Mouse (Mus musculus) granulocyte monocyte progenitor cell, adult 5-6 weeks (primary cell): ENCODE data around the gene Adcy6. TPM values are rescaled to one million over a fixed set of nuclear protein-coding genes. Genes with fewer than 3 reads are reported as not detected.

Source experiments
- ATAC-seq: replicated peaks from 2 replicates; pipeline ENCODE4 v1.8.0; 2016; ENCODE audit warnings: mild to moderate bottlenecking, moderate TSS enrichment, inconsistent platforms; ENCODE audit not compliant: poor library complexity, severe bottlenecking
- total RNA-seq, 2 experiments: library from RNA; stranded (forward) in 1 of 2; stranded (reverse) in 1 of 2; fragments of 200-712, 200-1000 nt in 1 of 2; fragments of >200 nt in 1 of 2; fragmentation: Nextera tagmentation in 1 of 2; gene quantifications; 2 replicates each; pipeline ENCODE4 v1.2.3; 2014 to 2017

The Adcy6 gene
- total RNA-seq, 2 experiments from 2014 or later: 1.8 to 2.9 TPM

DNA sequence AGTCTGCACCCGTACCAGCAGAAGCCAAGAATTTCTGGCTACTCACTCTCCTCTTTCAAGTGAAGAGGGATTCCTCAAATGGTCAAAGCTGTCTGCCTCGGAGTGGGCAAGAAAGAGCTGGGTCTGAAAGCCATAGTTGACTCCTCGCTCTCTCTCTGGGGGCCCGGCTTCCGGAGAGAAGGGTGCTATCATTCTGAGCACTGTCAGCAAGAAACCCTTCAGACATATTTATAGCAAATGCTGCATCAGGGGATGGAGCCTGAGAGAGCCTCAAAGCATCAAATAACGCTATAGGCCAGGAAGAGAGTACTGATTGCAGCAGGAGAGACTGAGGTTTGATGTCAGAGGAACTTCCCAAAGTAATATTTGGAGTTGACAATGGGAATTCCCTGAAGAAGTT is 19.6 kb upstream of the Adcy6 start:
- no peak for ATAC-seq

GRCm38 (mm10) chr15:98628589-98629254 is 18.8 kb upstream of the Adcy6 start:
- ATAC-seq: 0 out of 2 replicates have a peak, but pooled peaks have one; percentile 31

DNA sequence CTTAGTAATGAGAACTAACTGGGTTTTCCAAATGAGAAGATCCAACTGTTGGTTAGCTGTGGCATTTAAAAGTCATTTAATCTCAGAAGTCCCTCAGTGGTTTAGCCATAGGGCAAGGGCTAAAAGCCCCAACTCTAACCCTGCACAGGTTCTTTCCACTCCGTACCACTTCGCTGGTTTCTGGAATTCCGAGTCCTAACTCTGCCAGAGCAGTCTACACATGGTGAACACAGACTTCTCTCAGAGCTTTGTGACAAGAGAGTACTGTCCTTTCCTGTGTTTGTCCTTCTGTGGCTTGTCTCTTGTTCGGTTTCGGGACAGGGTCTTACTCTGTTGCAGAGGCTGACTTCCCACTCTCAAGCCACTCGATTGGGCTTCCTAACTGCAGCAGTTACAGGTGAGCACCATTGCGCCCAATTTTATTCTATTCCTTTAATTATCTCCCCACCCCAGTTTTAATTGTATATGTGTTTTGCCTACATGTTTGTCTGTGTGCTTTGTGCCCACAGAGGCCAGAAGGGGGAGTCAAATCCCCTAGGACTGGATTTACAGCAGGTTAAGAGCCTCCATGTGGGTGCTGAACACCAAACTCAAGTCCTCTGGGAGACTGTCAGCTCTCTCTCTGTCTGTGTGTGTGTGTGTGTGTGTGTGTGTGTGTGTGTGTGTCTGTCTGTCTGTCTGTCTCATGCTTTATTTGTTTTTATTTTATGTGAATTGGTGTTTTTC is 16.8 kb upstream of the Adcy6 start:
- no peak for ATAC-seq

DNA sequence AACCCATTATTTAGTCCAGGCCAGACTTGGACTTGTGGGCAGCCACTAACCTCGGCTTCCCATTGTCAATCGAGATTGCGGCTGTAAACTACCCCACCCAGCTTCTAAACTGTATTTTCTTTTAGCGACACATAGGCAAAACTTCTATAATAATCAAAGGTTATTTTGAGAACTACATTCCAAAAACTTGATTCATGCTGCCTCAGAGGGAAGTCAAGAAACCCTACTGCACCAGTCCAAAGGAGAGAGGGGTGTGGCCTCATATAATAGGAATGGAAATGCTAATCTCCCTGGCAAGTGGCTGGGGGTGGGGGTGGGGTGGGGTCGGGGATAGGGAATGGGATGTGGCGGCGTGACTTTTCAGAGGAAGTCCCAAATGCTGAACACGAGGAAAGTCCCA is 16.2 kb upstream of the Adcy6 start:
- no peak for ATAC-seq

DNA sequence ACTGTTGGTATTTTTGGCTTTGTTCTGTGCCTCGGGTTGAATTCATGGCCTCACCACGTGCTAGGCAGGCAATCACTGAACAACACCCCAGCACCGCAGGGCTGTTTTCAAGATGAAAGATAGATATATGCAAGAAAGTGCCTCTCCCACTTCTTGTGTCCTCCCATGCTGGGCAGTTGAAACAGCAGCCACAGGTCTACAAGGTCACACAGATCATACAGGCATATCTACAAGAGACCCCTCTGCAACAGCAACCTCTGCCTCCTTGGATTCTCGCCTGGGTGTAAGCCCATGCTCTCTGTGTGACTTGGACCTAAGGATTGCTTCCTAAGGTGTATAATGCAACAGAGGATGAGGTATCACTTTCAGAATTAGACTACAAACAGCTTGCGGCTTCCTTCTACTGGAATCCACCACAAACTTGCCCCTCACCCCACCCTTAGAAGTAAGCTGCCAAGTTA is 13.5 kb upstream of the Adcy6 start:
- no peak for ATAC-seq

- ATAC-seq: no peak
Observed at GRCm38 (mm10) chr15:98622721-98623120, 12.8 kb upstream of the Adcy6 start.

DNA sequence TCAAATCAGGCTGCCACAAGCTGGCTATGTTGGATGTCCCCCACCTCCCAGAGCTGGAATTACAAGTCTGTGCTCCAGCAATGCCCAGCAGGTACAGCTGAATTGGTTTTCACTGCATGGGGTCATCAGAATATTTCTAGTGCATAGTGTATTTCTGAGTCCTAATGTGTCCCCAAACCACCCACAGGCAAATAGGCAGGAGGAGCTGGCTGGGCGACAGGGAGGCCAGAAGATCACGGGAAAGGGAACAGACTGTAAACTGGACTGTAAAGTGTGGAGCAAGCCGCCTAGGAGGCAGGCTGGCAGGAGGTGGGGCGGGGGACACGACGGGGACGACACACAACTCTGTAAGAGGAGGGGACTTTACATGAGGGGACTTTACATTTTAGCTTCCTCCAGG is 12.3 kb upstream of the Adcy6 start:
- no peak for ATAC-seq

GRCm38 (mm10) chr15:98617176-98617537 is 7.3 kb upstream of the Adcy6 start:
- ATAC-seq: peak; percentile 67

DNA sequence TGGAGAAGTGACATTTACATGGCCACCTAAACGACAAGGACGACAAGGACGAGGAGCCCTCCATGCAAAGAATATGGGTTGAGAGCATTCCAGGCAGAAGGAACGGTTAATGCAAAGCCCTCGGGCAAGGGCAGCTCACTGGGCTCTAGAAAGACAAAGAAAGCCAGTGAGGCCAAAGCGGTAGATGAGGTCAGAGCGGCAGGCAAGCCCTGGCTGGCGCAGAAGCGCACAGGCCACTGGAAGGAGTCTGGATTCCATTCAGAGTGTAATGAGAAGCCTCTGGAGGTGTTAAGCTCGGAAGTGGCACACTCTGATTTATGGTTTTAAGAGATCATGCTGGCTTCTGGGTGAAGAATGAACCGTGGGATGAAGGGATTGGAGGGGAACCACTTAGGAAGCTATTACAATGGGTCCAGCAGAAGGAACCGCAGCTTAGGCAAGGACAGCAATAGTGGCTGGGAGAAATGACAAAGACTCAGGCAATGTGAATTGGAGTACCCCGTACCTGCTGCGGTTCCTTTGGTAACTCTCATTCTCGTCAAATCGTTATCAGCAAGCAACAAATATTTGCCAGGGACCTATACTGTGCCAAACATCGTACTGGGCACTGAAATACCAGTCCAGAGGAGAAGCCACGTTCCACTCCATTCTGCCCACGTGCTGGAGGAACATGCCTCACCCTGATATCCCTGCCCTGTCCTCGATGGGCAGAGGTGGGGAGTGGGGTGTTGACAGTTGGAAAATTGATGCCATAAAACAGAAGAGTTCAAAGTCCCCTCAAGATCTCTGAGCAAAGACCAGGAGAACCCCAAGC is 6.7 kb upstream of the Adcy6 start:
- ATAC-seq: no peak

GRCm38 (mm10) chr15:98615751-98616150 is 5.9 kb upstream of the Adcy6 start:
- no peak for ATAC-seq

- ATAC-seq: no peak
Observed at GRCm38 (mm10) chr15:98614971-98615370, 5.1 kb upstream of the Adcy6 start.

GRCm38 (mm10) chr15:98614551-98614950 is 4.7 kb upstream of the Adcy6 start:
- ATAC-seq: no peak

DNA sequence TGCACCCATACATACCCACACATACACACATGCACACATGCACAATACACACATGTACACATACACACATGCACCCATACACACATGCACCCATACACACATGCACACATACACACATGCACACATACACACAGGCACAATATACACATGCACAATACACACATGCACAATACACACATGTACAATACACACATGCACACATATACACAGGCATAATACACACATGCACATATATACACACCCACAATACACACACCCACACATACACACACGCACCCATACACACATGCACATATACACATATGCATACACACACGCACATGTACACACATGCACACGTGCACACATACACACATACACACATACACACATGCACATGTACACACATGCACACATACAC is 2.4 kb upstream of the Adcy6 start:
- no peak for ATAC-seq

DNA sequence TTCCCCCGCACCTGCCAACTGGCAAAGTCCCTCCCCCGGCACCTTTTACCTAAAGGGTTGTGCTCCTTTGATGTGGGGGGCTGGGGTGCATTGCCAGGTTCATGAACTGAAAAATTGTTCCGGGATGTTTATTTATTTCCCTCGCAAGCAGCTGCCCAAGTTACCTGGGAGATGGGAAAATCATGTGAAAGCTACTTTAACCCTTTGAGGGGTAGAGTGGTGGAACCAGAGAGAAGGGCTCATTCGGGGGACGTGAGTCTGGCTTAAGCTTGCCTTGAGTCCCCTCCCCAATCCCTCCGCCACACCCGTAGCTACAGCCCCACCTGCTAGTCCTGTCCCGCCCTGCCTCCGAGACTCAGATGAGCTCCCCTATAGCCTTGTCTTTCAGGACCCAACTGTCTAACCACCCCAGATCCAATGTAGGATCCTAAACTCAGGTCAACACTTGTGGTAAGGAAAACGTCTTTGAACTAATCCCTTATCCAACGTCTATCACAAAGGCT is 306 bp upstream of the Adcy6 start:
- no peak for ATAC-seq

GRCm38 (mm10) chr15:98608784-98609250 is 1.1 kb downstream of the Adcy6 start:
- peak; percentile 59 for ATAC-seq

- ATAC-seq: no peak
Observed at GRCm38 (mm10) chr15:98608058-98608783, 1.7 kb downstream of the Adcy6 start.

GRCm38 (mm10) chr15:98607557-98607956 is 2.3 kb downstream of the Adcy6 start:
- ATAC-seq: no peak

GRCm38 (mm10) chr15:98606739-98607138 is 3.1 kb downstream of the Adcy6 start:
- no peak for ATAC-seq

- no peak for ATAC-seq
Observed at GRCm38 (mm10) chr15:98606051-98606536, 3.8 kb downstream of the Adcy6 start.

DNA sequence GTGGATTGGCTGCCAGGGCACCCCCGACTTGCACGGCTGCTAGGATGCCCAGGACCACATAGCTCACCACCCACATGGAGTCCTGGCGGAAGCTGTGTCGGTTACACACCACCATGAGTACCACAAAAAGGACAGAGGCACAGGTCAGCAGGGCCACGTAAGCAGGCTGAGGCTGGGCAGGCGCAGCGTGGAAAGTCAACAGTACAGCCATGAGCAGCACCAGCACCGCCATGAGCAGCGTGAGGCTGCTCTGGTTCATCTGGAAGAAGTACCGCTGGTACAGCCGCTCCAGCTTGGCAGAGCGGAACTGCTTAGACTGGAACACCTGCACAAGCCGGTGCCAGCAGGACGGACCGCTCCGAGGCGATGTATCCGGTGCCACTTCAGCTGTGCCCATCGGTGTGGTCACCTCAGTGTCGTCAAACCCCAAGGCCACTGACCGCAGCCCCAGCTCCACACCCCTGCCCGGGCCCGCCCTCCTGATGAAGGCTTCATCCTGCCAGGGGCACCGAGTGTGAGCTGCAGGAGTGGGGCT is 5.8 kb downstream of the Adcy6 start:
- no peak for ATAC-seq
